Mouse (Mus musculus) spleen, adult 2 months (tissue): ENCODE results near the gene Smoc1. TPM values are rescaled to one million over a fixed set of nuclear protein-coding genes. Genes with fewer than 3 reads are reported as not detected.
A peak's percentile ranks its signal among the peaks of the same experiment; 100 is the strongest.

Source experiments
- DNase-seq, 2 experiments: peaks; one replicate each; pipeline versions ENCODE4 v3.0.0 to v3.0.0-alpha.2; 2012 to 2021; ENCODE audit warnings: low spot score in 2 of 2, low read depth in 1 of 2
- H3K27ac ChIP-seq: fragments of 200-500 bp; 2 replicates; pipeline ENCODE4 v1.5.1; 2012; ENCODE audit warnings: low read length, inconsistent platforms; ENCODE audit not compliant: insufficient read depth
- H3K27me3 ChIP-seq: fragments of 200-500 bp; 2 replicates; pipeline ENCODE4 v1.6.1; 2012; ENCODE audit warnings: mild to moderate bottlenecking, moderate library complexity, low read length, inconsistent platforms; ENCODE audit not compliant: control insufficient read depth, insufficient read depth
- H3K36me3 ChIP-seq: fragments of 200-500 bp; 2 replicates; pipeline ENCODE4 v1.6.1; 2012; ENCODE audit warnings: mild to moderate bottlenecking, low read length, inconsistent platforms; ENCODE audit not compliant: control insufficient read depth, insufficient read depth
- H3K4me1 ChIP-seq: fragments of 200-500 bp; 2 replicates; pipeline ENCODE4 v1.6.1; 2011; ENCODE audit warnings: inconsistent platforms; ENCODE audit not compliant: control insufficient read depth, insufficient read depth, insufficient read length
- H3K4me3 ChIP-seq: fragments of 200-500 bp; 2 replicates; pipeline ENCODE4 v1.5.1; 2011; ENCODE audit warnings: mild to moderate bottlenecking, inconsistent platforms; ENCODE audit not compliant: insufficient read depth, insufficient read length; ENCODE audit errors: extremely low read depth
- CTCF ChIP-seq: fragments of 200-500 bp; IDR thresholded peaks from 2 replicates; pipeline ENCODE4 v1.5.1; 2011; ENCODE audit warnings: mild to moderate bottlenecking, inconsistent platforms; ENCODE audit not compliant: insufficient read depth, insufficient read length, insufficient replicate concordance; ENCODE audit errors: extremely low read depth
- POLR2A ChIP-seq: fragments of 200-500 bp; IDR thresholded peaks from 2 replicates; pipeline ENCODE4 v1.6.1; 2011; ENCODE audit warnings: low read depth, low read length, inconsistent platforms
- WGBS: fragments of 180-500 bp; shearing (Covaris S2); methylation state at CpG from one replicate; pipeline ENCODE4 v1.1.7; 2018; 5-methylcytosine and 5-hydroxymethylcytosine counted together
- polyA plus RNA-seq: library from polyadenylated mRNA; depleted of rRNA; stranded (reverse); fragments of >200 nt; gene quantifications from 2 replicates; pipeline ENCODE4 v1.2.3, GENCODE M21; 2012; rRNA removed

Gene Smoc1
- polyA plus RNA-seq, result 0.51 and 0.79 TPM in 2 replicates

DNA sequence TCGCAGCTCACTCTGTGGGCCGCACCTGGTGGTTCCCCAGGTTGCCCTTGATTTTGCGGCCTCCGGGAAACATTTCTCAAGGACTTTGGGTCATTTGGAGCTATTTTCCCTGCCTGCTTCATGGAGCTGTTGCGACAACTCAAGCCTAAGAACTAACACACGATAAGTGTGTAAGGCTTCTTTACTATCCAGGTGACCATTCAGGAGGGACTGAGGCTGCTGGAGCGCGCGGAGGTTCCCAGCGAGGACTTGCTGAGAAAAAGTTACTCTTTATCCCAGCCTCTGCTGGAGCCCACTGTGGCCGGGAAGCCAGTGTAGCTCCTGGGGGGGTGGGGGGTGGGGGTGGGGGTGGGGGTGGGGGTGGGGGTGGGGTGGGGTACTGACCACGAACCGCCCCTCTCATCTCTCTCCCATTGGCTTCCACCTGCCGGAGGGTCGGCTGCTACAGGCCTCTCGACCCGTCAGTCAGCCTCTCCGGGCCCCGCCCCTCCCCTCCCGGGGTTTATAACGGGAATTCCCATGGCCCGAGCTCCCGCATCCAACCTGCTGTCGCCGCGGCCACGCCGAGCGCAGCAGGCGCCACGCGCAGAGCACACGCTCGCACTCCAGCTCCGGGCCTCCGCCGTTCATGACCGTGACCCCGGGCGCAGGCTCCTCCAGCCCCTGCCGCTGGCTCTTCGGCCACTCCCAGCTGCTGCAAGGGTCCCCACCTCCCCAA is at the start of gene Smoc1:
TSS of gene Smoc1 (plus strand) at position 532 of the 718 bp plus-strand sequence.
- no peak within 1 kb of the TSS for H3K27ac ChIP-seq
- WGBS, result 15% methylated on average over 42 of the region's 42 CpGs
- no peak for DNase-seq
- H3K4me3 ChIP-seq, result peak within 1 kb of the TSS; percentile 30; the same call in 1 of the 2 replicates
- peaks cover 5% of the 10 kb centered on the region for H3K4me1 ChIP-seq
- no peak for TF ChIP-seq CTCF
- TF ChIP-seq POLR2A, result no peak
- H3K36me3 ChIP-seq, result no peaks in the 10 kb centered on the region
- H3K27me3 ChIP-seq, result peaks cover 8% of the 10 kb centered on the region

DNA sequence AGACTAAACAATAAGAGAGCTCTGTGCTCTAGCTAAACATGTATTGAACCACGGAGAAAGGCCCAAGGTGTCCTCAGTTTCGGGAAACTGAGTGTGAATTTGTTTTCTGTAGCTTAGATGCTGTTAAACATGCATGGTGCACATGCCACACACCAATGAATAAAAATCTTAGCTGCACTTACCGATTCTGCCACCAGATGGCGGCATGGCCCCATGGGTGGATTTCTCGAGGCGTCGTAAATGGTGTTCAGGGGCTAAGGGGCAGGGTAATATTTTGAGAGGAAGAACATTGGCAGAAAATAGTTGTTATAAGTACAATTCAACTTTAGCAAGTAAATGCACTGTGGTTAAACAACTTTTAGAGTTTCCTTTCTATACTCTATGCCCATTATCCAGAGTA is 44.3 kb upstream of the Smoc1 start:
- no peaks in the 10 kb centered on the region for H3K27me3 ChIP-seq
- no peak overlapping the region for H3K4me3 ChIP-seq
- H3K4me1 ChIP-seq, result no peaks in the 10 kb centered on the region
- no peak overlapping the region for H3K27ac ChIP-seq
- WGBS, result 1% methylated on average over 7 of the region's 7 CpGs
- peak in 1 of 2 experiments; percentile 56 for DNase-seq
- H3K36me3 ChIP-seq, result no peaks in the 10 kb centered on the region
- no peak for TF ChIP-seq POLR2A
- TF ChIP-seq CTCF, result peak; percentile 91; the same call in 1 of the 2 replicates

DNA sequence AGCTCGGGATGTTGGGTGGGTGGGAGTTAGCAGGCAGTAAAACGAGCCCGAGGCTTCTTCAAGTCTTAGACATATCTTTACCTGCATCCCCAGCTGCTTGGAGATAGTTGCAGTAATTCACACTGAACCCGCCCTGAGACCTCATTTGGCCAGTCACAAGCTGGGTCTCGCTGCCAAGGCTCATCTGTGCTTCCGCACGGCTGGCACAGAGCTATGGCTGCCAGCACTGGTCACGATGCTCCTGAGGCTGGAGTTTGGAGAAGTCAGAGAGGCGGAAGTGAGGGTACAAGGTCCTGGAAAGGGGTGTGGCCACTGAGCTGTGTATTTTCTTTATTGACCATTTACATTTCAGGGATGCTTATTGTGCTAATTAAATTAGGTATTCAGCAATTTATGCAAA is 42.9 kb upstream of the Smoc1 start:
- Histone ChIP-seq H3K4me3 (no peak overlapping the region), H3K36me3 (no peaks in the 10 kb centered on the region), H3K27ac (no peak overlapping the region), H3K27me3 (no peaks in the 10 kb centered on the region), H3K4me1 (no peaks in the 10 kb centered on the region)
- no peak for TF ChIP-seq CTCF
- WGBS, result 65% methylated on average over 9 of the region's 9 CpGs
- no peak for DNase-seq

DNA sequence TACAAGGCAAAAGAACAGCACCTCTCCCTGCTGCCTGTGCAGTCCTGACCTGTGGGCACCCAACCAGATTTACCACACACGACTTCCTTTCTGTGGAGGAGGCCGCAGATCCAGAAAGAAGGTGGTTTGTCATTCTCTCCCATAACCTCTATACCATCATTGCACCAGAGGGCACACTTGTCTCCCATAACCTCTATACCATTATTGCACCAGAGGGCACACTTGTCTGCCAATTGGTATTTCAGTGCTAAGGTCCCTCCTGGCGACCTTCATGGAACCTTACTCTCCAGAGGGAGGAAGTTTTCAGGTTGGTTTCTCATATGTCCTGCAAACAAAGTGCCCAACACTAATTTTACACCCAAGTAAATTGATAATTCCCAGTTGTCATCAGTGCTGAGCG is 40.0 kb upstream of the Smoc1 start:
- DNase-seq, result no peak
- H3K4me3 ChIP-seq, result no peak overlapping the region
- H3K4me1 ChIP-seq, result peaks cover 1% of the 10 kb centered on the region; the same call in 1 of the 2 replicates
- WGBS, result 46% methylated on average over 4 of the region's 4 CpGs
- H3K27ac ChIP-seq, result no peak overlapping the region
- no peaks in the 10 kb centered on the region for H3K36me3 ChIP-seq
- TF ChIP-seq POLR2A, result no peak
- TF ChIP-seq CTCF, result no peak
- H3K27me3 ChIP-seq, result no peaks in the 10 kb centered on the region

DNA sequence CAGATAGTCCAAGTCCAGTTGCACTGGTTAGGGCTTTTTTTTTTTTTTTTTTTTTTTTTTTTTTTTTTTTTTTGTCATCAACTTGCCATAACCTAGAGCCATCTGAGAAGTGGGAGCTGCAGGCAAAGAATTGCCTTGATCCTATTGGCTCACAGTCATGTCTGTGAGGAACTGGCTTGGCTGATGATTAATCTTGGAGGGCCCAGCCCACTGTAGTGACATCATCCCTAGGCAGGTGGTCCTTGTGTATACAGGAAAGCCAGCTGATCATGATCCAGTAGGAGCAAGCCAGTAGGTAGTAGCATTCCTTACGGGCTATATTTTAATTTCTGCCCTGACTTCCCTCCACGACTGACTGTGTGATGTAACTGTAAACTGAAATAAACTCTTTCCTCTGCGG is 38.3 kb upstream of the Smoc1 start:
- H3K36me3 ChIP-seq, result no peaks in the 10 kb centered on the region
- no peaks in the 10 kb centered on the region for H3K27me3 ChIP-seq
- H3K27ac ChIP-seq, result no peak overlapping the region
- 93% methylated on average over 3 of the region's 3 CpGs for WGBS
- peaks cover 13% of the 10 kb centered on the region; the same call in 1 of the 2 replicates for H3K4me1 ChIP-seq
- TF ChIP-seq CTCF, result no peak
- no peak for TF ChIP-seq POLR2A
- no peak overlapping the region for H3K4me3 ChIP-seq
- DNase-seq, result no peak

DNA sequence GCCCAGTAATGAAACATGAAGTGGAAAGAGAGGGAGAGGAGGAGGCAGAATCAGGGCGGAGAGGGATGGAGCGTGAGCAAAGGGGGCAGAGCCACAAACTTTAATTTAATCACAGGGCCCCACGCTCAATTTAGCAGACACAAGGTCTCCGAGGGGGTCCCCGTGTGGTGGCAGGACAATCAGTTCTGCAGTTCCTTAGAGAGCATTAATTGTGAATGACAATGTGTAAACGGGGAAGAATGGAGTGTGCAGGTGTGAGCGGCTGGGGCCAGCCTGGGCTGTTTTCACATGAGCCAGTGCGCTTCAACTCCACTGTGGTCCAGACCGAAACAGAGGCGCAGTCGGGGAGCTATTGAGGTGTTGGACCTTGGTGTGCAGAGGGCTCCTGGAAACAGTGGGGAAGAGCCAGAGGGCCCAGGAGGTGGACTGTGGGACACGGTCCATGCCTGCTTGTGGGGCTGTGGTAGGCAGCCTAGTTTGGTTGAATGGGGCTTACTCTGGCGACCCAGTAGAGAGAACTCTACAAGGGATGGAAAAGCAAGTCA is 35.6 kb upstream of the Smoc1 start:
- 86% methylated on average over 13 of the region's 13 CpGs for WGBS
- H3K27me3 ChIP-seq, result no peaks in the 10 kb centered on the region
- H3K4me3 ChIP-seq, result no peak overlapping the region
- peaks cover 13% of the 10 kb centered on the region; the same call in 1 of the 2 replicates for H3K4me1 ChIP-seq
- DNase-seq, result no peak
- TF ChIP-seq POLR2A (no peak), CTCF (no peak)
- H3K36me3 ChIP-seq, result no peaks in the 10 kb centered on the region
- no peak overlapping the region for H3K27ac ChIP-seq

DNA sequence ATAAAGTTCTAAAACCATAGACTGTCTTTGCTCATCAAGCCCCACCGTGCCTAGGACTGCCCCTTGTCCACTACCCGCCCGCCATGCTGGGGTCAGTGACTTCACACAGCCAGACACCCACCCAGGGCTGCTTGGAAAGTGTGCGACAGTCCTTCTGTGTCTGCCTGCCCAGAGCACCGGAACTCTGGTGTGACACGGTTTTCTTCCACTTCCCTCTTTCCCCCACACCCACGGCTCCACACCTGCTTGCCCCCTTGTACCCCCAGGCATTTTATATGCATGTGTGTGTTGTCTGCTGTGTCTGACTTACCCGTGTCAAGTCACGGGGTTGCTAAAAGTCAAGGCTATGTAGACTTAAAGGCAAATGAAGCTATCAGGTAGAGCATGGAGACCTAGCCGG is 34.8 kb upstream of the Smoc1 start:
- Histone ChIP-seq H3K36me3 (no peaks in the 10 kb centered on the region), H3K27ac (0 out of 2 replicates have a peak overlapping the region, but pooled peaks have one; percentile 1), H3K4me3 (peak overlapping the region; percentile 22; the same call in 1 of the 2 replicates), H3K4me1 (peaks cover 13% of the 10 kb centered on the region; the same call in 1 of the 2 replicates), H3K27me3 (no peaks in the 10 kb centered on the region)
- 11% methylated on average over 10 of the region's 10 CpGs for WGBS
- no peak for TF ChIP-seq POLR2A
- TF ChIP-seq CTCF, result no peak
- peak; percentile 22 to 33 for DNase-seq
